Mouse (Mus musculus): ENCODE results near the gene Gas7.

Gene Gas7

DNA sequence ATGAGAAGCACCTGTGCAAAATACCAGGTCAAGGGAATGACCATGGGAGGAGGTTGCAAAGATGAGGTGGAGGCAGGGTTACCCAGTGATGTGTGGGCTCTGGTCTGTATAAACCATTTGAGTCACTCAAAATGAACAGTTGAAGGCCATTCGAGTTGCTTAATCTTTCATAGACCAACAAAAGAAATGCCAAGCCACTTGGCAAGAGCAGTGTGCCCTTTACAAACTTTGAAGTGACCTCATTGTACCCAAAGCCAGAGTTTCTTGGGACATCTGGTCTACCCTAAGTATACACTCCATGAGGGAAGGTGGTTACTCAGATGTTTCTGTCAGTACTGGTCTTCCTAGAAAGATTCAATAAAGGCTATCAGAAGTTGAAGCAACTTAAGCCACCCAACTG lies 80.5 kb downstream of the Gas7 start:
- no peak for DNase-seq (ENCODE audit: low spot score in 2 of 2)

DNA sequence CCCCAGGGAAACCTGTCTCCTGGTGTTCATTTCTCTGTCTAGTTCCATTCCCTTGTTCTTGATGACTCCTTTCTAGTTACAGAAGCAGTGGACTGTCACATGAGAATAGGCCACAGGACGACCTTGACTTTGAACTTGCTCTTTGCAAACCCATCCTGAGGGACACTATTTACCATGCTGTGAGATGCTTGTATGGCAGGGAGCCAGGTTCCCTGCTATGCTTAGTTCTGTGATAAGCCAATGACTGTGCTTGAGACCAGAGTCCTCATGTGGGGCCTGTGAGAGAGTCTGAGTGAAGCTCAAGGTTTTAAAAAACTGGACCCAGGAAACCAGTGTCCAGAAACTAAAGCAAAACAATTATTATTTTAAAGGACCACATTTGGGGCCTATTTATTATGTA lies 81.2 kb downstream of the Gas7 start:
- no peak for DNase-seq (ENCODE audit: low spot score in 2 of 2)

DNA sequence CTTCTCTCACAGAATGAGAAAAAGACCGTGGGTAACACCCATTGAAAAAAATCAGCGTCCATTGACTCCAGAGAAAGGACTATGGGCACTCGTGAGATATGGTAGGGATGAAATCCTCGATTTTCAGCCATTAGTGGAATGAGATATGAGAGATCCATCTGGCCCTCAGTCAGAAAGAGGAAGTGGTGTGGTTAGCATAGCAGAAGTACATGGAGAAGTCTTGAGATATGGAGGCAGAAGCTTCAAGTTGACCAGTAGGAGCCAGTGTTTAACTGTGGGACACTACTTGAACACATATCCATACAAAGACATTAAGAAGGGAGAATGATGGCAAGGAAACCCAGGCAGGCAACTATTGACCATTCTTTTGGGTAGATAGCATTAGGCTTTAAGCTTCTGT lies 82.1 kb downstream of the Gas7 start:
- DNase-seq (ENCODE audit: low spot score in 2 of 2): no peak

DNA sequence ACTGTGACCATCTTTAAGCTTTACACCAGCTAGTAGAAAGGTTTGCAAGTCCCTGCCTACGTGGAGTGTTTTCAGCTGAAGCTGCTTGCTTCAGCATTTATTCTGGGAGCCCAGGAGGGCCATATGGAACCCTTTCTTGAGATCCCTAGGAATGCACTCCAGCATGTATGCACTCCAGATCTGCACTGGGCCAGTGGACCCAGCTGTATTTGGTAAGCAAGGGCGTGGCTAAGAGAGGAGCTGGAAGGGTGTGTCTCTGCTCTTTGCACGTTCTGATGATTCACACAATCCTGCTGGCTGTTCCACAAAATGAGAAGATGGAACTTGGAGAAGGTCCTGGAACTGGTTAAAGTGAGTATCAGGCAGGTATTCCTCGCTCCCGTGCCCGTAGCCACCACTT lies 83.3 kb downstream of the Gas7 start:
- no peak for DNase-seq (ENCODE audit: low spot score in 2 of 2)

DNA sequence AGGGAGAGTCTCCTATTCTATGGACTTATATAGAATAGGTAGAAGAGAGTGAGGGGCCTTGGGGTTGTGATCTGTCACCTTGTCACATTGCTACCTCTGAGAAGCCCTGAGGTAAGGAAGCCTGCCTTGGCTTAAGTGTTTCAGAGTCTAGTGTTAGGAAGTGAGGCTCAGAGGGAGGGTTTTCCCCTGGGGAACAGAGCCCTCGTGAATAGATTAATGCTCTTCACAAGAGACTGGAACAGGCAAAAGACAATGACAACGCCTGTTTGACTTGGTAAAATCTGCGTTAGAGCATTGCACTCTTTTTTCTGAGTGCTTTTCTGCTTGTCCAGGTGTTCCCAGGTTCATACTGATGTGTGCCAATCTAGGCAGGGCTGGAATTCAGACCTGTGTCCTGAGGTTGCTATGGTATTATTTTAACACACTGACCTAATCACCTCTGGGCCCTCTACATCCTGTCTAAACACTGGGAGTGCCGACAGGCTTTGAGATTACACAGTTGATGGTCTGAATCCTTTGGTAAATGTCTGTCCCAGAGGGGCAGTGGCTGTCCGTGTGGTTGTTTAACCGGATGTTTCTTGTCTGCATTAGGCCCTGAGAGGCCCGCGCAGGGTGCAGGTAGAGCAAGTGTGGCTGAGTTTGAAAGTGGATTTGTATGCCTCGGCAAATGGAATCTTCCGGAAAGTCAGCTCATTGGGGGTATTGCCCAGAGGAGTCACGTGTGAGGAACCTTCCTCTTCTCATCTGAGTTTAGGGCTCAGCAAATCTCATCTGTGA lies 89.6 kb downstream of the Gas7 start:
- DNase-seq (ENCODE audit: low spot score in 2 of 2): no peak

DNA sequence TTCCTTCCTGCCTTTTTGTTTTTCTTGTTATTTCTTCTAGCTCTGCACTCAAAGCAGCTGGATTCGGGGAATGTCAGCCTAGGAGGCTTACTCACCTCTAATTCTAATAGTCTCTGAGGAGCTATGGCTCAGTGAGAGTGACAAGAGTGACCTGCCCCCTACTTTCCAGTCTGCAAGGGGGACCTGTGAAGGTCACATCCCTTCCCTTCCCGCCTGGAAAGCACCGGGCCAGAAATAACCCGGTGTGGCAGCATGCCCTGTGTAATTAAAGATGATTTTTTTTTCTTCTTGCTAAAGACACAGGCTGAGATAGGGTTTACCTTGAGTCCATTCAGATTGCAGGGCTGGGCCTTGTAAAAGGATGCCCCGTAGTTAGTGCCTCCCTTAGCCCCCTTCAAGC lies 91.3 kb downstream of the Gas7 start:
- DNase-seq (ENCODE audit: low spot score in 2 of 2): no peak

DNA sequence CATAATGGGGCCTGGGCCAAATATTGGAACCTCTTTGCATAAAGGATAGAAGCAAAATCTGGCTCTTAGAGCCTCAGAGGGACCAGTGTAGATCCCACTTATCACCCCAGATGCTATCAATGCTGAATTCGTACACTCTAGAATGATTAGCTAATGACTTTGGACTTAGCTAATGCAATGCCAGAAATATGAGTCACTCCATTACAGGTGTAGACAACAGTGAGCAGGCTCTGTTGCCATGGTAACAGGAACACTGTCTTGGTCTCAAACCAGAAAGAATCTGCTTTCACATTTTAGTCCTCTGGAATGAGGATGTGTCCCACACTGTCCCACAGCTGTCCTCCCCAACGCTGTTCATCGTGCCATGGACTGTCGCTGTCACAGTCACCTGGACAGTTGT lies 94.1 kb downstream of the Gas7 start:
- DNase-seq (ENCODE audit: low spot score in 2 of 2): no peak

DNA sequence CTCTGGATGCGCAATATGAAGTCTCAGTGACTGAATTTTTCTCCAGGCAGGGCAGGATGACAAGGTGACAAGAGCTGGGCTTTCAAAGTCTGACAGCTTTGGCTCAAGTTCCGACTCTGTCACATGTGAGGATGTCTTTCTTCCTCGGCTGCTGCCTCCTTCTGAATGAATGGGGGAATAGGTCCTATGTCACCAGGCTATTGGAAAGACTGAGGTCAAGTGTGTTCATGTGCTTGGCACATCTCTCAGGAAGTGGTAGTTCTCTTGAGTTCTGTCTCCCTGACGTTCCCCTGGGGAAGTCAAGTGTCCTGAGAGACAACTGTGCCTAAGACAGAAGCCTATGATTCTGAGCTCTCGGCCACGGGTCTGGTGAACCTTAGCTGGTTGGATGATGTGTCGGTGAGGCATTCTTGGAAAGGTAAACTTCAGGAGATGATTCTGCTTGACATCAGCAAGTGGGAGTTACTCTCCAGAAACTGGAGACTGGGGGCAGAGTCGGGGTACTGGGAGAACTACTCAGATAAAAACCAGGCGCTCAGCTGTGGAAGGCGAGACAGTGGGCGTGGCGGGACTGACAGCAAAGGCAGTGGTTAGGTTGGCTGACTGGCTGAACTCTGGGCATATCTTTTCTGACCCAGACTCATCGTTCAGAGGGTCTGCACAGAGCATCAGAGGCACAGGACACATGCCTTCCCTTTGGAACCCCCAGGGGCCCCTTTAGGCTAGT lies 94.7 kb downstream of the Gas7 start:
- no peak for DNase-seq (ENCODE audit: low spot score in 2 of 2)

DNA sequence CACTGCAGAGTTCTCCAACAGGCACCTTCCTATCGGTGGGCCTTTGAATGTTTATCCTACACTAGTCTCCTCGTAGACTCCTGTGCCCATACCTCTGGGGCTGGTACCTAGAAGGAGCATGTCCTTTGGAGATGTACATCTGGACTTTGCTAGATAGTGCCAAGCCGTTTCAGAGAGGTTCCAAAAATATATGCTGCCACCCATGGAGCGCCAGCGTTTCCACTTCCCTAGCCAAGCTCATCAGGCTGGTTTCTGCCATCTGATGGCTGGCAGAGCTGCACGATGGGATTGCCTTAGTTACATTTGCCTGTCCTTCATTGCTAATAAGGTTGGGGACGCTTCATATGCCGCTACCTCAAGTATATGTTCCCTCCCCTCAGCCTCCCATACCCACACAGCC lies 97.2 kb downstream of the Gas7 start:
- DNase-seq (ENCODE audit: low spot score in 2 of 2): no peak

DNA sequence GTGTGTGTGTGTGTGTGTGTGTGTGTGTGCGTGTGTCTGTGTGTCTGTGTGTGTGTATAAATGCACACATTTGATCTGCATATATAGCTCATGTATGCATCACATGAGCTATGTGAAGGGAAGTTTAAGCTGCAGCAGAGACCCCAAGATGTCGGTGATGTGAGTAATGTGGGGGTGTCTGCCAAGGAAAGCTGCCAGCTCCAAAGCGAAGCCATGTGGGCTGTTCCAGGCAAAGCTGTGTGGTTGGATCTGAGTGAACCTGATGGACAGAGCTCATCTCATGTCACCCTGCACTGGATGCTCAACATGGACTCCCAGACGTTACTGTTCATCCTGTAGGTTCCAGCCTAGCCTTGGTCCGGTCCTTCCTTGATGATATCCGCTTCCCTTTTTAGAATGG lies 99.0 kb downstream of the Gas7 start:
- DNase-seq (ENCODE audit: low spot score in 2 of 2): no peak

DNA sequence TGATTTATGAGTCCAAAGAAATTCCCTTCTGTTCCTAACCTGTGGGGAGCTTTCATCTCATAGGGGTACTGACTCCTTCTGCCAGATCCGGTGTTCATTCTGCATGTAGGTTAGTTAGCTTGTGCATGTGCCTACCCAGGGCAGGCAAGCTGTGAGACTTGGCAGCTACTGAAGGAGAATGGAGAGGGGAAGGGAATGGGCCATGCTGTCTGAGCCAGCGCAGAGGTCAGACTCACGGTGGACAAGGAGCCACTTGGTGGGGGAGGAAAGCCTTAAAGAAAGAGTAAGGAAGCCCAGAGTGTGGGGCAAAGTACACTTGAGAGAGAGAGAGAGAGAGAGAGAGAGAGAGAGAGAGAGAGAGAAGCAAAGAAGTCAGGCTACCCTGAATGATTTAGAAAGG lies 101.1 kb downstream of the Gas7 start:
- no peak for DNase-seq (ENCODE audit: low spot score in 2 of 2)

DNA sequence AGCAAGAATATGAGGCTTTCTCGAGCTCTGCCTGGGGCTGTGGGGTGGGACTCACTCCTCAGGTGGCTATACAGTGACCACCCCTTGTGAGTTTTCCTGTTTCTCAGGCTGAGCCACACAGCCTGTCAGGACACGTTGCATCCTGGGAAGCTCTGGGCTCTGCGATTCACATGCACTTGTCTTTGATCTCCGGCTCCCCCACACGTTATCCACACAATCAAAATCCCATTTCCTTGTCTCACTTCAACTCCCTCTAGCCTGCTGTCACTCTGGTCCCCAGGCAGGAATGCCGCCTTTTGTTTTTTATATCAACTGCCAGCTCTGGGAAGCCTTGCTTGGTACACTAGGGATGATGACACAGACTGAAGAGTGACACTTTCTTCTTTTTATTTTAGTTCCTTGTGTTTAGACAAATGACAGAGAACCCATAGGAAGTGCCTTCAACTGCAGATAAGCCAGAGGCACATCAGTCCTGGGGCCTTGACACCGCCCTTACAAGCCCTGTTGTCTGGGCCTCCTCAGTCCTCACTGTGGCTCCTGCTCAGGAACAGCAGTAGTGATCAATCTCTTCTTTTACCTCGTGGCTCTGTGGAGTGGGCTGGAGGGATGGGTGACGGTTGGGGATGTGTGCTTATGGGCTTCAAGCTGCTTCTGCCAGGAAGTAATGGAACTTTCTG lies 103.7 kb downstream of the Gas7 start:
- no peak for DNase-seq (ENCODE audit: low spot score in 2 of 2)

DNA sequence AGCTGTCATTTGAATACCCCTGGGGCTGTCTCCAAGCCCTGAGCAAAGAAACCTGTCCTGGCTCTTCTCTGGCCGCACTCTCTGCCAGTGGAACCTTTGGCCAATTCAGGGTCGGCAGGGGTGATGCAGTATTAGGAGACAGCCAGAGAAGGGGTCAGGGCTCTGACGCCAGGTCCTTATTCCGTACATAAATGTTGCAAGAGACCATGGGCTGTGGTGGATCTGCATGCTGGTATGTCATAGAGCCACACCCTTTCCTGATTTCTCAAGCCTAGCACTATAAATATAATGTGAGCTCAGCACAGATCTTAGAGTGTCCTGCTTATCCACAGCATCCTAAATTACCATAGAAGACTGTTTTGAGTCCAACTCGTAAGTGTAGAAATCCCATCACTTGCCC lies 104.3 kb downstream of the Gas7 start:
- DNase-seq (ENCODE audit: low spot score in 2 of 2): no peak

DNA sequence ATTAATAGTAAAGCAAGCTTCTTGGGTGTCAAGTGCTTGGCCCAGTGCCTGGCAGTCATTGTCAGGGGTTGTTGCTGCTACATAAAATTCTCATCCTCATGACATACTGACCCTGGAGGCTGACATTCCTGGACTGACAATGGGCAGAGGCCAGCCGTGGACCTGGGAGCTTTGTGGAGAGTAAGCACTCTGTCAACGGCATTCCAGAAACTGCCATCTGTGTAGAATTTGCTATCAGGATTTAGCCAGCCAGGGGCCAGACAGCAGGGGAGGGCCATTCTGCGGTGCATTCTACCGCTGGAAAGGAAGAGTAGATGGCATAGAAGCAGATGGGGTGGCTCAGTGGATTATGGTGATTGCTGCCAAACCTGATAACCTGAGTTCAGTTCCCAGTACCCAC lies 106.4 kb downstream of the Gas7 start:
- no peak for DNase-seq (ENCODE audit: low spot score in 2 of 2)

DNA sequence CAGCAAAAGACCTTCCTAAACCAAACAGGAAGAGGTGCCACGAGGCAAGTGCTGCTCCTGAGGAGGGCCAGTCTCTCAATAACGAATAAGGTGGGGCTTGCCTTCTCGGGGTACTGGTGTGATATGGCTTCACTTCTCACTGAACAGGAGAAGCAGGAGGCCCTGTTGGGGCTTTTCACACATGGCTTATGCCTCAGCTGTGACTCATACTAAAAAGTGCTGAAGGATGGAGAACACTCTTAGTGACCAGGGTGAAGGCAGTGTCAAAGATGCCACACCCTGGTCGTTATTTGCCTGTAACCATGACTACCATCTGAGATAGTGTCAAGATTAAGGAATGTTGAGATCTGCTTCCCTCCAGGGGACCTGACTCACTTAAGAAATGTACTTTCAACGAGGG lies 107.9 kb downstream of the Gas7 start:
- no peak for DNase-seq (ENCODE audit: low spot score in 2 of 2)

DNA sequence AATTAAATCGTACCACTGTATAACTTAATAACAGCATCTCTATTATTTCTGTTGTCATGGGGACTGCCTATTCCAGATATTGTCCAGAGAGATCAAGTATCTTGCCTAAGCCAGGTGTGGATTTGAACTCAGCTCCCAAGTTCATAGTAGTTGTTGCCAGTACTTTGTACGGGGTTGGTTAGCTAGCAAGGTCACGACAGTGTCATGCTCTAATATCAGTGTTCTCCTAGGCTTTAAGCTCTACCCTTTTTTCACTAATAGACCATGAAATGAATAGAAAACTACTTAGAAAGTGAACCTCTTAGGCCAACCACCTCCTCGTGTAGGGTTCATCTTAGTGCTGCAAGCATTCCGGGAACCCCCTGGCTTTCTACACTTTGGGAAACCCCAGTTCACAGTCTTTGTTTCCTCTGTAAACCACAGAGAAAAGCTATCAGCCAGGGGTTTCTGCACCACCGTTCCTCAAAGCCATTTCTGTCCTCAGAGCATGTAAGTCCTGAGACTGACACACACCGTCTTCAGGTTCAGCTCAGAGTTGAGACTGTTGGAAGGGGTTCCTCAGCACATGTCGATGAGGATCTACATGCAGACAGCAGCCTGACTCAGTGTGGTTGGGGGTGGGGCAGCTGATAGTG lies 108.9 kb downstream of the Gas7 start:
- DNase-seq (ENCODE audit: low spot score in 2 of 2): no peak

DNA sequence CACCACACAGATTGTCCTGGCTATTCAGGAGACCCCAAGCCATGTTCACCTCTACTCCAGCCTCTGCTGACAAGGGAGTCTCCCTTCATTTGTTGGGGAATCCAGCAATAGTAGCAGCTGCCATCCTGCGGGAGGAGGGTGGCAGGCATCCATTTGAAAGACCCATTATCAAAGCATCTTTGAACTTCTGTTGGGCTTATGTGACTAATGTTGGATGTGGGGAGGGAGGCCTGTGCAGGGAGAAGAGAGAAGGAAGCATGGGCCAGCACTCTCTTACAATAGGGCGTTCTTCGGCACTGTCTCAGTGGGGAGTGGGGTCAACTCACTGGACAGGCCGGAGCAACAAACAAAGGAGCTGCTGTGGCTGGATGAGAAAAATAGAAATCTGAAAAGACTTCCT lies 110.3 kb downstream of the Gas7 start:
- no peak for DNase-seq (ENCODE audit: low spot score in 2 of 2)

DNA sequence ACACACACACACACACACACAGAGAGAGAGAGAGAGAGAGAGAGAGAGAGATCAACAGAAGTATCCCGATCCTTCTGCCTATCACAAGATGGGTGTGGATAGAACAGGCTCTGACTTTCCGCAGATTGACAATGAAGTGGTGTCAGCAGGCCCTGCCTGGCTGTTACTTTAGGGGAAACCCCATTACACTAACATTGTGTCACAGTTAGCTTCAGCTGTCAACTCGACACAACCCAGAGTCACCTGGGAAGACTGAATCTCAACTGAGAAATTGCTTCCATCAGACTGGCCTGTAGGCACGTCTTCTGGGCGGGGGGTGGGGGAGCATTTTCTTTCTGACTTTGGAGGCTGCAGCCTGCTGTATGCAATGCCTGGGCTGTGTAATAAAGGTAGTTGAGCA lies 111.5 kb downstream of the Gas7 start:
- DNase-seq (ENCODE audit: low spot score in 2 of 2): no peak

DNA sequence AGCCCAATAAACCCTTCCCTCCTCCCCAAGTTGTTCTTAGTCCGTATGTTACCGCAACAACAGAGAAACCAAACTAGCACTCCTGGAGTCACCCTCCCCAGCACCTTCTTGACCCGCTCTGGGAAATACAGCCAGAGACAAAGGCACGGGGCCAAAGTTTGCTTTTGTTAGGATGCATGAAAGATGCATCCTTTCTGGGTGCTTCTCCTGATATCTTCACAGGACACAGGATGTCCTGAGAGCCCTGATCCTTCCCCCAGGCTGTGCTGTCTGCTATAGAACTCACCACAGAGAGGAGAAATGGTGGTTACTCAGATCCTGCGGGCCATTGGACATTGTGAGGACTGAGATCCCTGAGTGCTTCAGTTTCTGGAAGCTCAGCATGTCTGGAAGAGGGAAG lies 111.9 kb downstream of the Gas7 start:
- no peak for DNase-seq (ENCODE audit: low spot score in 2 of 2)

DNA sequence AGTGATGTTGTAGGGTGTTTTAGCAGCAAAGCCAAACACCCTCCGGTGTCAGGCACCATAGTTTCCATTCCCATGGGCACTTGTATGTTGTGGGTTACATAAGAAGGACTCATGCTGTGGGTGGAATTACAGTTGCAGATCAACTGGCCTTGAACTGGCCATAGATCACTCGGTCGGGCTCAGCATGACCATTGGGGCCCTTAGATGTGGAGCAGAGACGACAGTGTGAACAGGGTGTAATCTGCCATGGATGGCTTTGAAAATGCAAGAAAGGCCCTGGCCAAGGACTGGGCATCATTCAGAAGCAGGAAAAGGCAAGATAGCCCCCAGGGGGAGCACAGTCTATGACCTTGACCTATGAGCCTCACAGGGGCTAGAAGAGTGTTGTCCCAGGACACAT lies 112.8 kb downstream of the Gas7 start:
- no peak for DNase-seq (ENCODE audit: low spot score in 2 of 2)

DNA sequence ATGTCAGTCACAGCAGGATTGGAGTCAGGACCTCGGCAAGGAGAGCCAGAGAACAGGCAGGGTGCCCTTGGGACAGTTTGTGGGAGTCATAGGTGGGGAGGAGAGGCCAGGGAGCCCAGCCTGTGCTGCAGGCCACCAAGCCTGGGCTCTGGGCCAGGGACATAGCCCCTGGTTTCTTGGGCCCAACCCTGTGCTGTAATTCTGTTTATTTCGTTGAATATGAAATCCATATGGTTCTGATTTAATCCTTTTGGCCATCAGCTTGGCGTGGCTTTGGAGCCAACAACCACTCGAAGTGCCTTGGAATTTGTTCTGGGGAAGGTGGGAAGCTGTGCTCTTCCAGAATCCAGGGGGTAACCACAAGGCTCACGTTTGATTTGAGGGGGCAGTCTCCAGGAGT lies 113.6 kb downstream of the Gas7 start:
- DNase-seq (ENCODE audit: low spot score in 2 of 2): peak in 1 of 2 experiments; percentile 35

DNA sequence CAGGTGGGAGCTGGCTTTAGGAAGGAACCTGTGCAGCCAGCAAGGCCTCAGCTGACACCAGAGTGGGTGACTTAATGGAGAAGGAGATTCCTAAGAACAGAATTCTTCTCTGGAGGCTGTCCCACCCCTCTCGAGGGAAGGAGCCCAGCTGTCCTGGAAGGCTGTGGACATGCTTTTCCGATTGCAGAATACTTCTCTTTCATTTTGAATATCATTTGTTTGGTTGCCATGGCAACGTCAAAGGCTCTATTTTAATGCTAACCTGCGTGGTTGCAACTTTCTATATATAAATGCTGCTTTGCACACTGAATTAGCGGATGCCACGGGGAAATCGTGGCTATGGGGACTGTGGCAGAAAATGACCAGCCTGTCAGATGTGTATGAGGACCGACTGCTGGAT lies 115.7 kb downstream of the Gas7 start:
- DNase-seq (ENCODE audit: low spot score in 2 of 2): no peak

DNA sequence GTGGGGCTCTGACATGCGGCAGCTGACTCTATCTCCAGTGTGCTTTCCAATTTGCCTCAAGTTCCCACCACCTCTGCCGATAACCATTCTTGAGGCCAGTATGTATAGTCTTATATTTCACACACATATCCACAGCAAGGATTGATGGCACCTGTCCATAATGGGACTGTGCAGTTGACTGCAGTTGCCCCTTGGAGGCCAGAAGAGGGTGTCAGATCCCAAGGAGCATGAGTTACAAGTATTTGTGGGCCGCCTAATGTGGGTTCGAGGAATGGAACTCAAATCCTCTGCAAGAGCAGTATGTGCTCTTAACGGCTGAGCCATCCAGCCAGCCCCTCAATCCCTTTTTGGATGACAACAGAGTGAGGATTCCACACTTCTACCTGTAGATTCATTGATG lies 119.1 kb downstream of the Gas7 start:
- DNase-seq (ENCODE audit: low spot score in 2 of 2): no peak

Measured in urinary bladder, postnatal 4 days (tissue).